Mouse (Mus musculus): ENCODE data around the gene Olfr1393.
A peak's percentile ranks its signal among the peaks of the same experiment; 100 is the strongest.
"Not testable (repeated sequence)": the region's sequence is repeated elsewhere in the genome, so short reads cannot be mapped to it uniquely, and the experiment has no call there.

The Olfr1393 gene

DNA sequence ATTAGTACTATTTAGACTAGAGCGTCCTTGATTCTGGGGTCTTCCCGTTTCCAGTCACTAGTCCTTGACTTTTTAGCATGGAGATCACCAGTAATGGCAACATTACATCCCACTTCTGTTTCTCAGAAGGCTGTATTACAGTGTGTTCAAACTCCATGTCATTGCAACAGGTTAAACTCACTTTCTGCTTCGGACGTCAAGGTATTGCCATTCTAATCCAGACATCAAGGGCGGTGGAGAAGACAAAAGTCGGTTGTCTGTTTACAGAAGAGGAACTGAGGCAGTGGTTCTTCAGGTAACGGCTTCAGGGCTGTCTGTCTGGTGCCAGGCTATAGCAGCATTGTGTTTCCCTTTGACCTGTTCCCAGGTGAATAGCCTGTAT is 26.7 kb upstream of the Olfr1393 start:
- DNase-seq (ENCODE audit: low read depth, low spot score): no peak

GRCm38 (mm10) chr11:49252048-49252447 is 26.1 kb upstream of the Olfr1393 start:
- DNase-seq (ENCODE audit: low read depth, low spot score): no peak

GRCm38 (mm10) chr11:49253035-49253434 is 25.1 kb upstream of the Olfr1393 start:
- DNase-seq (ENCODE audit: low read depth, low spot score): no peak

- DNase-seq (ENCODE audit: low read depth, low spot score): no peak
Observed at GRCm38 (mm10) chr11:49259296-49259695, 18.8 kb upstream of the Olfr1393 start.

- DNase-seq (ENCODE audit: low read depth, low spot score): no peak
Observed at GRCm38 (mm10) chr11:49259829-49260228, 18.3 kb upstream of the Olfr1393 start.

DNA sequence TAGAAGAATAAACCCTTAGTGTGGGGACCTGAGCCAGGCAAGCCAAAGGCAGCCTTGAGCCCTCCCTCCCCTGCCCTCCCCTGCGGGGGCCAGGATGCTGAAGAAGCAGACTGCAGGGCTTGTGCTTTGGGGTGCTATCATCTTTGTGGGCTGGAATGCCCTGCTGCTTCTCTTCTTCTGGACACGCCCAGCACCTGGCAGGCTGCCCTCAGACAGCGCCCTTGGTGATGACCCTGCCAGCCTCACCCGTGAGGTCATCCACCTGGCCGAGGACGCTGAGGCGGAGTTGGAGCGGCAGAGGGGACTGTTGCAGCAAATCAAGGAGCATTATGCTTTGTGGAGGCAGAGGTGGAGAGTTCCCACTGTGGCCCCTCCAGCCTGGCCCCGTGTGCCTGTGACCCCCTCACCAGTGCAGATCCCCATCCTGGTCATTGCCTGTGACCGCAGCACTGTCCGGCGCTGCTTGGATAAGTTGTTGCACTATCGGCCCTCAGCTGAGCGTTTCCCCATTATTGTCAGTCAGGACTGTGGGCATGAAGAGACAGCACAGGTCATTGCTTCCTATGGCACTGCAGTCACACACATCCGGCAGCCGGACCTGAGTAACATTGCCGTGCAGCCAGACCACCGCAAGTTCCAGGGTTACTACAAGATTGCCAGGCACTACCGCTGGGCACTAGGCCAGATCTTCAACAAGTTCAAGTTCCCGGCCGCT is 17.3 kb upstream of the Olfr1393 start:
- no peak for DNase-seq (ENCODE audit: low read depth, low spot score)

- no peak for DNase-seq (ENCODE audit: low read depth, low spot score)
Observed at GRCm38 (mm10) chr11:49261313-49261855, 16.7 kb upstream of the Olfr1393 start.

DNA sequence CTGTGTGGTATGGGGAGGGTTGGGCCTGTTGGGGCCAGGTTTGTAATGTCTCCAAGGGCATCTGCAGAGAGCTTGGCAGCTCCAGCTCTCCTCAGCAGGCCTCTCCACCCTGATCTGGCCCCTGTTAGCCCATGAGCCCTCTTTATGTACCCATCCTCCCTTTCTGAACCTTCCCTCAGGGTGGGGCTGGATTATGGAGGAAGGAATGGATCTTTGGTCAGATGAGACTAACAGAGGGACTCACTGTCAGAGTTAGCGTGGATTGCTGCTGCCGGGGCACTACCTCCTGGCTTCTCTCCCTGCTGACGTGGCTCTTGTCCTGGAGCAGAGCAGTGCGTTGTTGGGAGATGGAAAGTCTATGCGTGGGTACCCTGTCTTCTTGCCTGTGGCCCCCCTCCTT is 15.8 kb upstream of the Olfr1393 start:
- no peak for DNase-seq (ENCODE audit: low read depth, low spot score)

DNA sequence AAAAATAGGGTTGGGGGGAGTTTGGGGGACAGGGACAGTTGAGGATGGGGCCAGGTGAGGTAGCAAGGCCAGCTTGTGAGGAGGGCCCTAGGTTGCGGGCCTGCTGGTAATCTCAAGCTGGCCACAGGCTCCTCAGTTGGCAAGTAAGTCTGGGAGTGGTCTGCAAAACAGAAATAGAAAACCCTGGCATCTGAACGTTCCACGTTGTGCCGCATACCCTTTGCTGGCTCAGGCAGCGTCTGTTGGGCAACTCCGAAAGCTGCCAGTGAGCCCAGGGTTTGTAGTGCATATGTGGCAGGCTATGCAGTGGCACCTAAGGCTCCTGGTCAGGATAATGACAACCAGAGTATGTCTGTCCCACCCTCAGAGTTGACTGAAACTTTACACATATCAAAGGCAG is 15.0 kb upstream of the Olfr1393 start:
- no peak for DNase-seq (ENCODE audit: low read depth, low spot score)

- no peak for DNase-seq (ENCODE audit: low read depth, low spot score)
Observed at GRCm38 (mm10) chr11:49264081-49264480, 14.0 kb upstream of the Olfr1393 start.

GRCm38 (mm10) chr11:49264622-49265021 is 13.5 kb upstream of the Olfr1393 start:
- DNase-seq (ENCODE audit: low read depth, low spot score): no peak

- no peak for DNase-seq (ENCODE audit: low read depth, low spot score)
Observed at GRCm38 (mm10) chr11:49265101-49265500, 13.0 kb upstream of the Olfr1393 start.

GRCm38 (mm10) chr11:49266671-49267070 is 11.4 kb upstream of the Olfr1393 start:
- no peak for DNase-seq (ENCODE audit: low read depth, low spot score)

DNA sequence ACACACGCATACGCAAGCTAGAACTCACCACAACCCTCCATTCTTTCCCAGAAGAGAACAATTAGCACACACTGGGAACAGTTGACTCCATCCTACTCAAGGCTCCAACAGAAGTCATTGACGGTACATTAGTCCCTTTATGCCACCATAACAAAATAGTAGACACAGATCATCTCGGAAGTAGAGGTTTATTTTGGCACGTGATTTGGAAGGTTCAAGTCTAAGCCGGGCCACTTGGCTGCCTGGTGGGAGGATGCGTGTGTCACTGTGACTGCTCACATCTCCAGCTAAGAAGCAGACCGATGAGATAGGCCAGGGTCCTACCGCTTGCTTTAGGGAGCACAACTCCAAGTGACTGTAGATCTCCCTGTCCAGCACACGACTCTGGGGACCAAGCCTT is 10.8 kb upstream of the Olfr1393 start:
- no peak for DNase-seq (ENCODE audit: low read depth, low spot score)

DNA sequence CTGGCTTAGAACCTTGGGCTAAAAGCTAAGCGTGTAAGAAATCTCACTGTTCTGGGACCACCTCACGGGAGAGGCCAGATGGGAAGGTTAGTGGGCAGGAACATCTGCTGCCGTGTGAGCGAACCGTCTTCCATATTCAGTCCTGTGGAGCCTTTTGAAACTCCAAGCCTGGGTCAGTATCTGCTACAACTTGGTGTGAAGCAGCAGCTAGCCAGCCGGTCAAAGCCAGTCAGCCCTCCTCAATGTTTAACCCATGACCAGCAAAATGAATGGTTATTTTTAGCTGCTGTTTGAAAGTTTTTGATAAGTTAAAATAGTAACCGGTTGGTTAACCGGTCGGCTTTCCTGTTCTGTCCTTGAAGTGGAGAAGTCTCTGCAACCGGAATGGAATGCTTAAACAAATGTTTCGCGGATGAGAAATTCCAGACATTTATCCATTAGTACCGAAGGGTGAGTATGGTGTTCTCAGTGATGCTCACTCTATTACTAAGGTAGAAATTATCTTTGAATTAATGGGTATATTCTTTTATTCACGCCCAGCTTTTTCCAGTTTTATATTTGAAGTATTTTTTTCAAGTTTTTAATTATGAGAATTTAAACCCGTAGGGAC is 10.0 kb upstream of the Olfr1393 start:
- DNase-seq (ENCODE audit: low read depth, low spot score): no peak

DNA sequence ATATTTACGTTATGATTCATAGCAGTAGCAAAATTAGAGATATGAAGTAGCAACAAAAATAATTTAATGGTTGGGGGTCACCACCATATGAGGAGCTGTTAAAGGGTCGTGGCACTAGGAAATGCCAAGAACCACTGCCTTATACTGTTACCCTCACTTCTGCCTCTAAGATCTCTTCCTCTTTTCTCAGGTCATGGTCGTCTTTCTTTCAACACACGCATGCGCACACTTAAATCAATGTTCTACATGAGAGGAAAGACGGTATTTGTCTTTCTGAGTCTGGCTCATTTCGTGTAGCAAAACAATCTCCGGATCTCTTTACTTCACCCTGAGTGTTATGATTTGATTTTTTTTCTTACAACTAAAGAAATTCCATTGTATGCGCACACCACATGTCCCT is 8.3 kb upstream of the Olfr1393 start:
- no peak for DNase-seq (ENCODE audit: low read depth, low spot score)

DNA sequence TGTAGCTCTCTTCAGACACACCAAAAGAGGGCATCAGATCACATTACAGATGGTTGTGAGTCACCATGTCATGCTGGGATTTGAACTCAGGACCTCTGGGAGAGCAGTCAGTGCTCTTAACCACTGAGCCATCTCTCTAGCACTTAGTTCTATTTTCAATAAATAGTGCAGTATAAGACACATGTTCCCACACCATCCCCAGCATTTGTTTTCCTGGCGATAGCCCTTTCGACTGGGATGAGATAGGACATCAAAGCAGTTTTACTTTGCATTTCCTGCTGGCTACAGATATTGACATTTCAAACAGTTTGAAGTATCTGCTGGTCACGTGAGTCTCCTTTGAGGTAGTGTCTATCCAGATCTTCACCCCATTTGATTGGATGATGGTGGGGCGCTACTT is 7.7 kb upstream of the Olfr1393 start:
- DNase-seq (ENCODE audit: low read depth, low spot score): no peak

DNA sequence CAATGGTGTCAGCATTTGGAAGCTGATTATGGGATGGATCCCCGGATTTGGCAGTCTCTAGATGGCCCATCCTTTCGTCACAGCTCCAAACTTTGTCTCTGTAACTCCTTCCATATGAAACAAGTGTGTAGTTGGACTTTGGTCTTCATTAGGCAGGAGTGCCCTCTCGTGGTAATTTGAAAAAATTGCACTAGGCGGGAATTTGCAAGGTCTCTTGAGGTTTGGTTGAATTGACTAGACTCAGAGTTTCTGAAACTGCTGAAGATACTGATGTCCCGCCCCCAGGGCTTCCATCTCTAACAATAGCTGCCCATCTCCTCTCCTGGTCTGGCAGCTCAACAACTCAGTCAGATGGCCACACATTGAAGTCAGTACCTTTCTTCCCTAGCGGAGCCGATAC is 6.8 kb upstream of the Olfr1393 start:
- peak; percentile 60 for DNase-seq (ENCODE audit: low read depth, low spot score)

DNA sequence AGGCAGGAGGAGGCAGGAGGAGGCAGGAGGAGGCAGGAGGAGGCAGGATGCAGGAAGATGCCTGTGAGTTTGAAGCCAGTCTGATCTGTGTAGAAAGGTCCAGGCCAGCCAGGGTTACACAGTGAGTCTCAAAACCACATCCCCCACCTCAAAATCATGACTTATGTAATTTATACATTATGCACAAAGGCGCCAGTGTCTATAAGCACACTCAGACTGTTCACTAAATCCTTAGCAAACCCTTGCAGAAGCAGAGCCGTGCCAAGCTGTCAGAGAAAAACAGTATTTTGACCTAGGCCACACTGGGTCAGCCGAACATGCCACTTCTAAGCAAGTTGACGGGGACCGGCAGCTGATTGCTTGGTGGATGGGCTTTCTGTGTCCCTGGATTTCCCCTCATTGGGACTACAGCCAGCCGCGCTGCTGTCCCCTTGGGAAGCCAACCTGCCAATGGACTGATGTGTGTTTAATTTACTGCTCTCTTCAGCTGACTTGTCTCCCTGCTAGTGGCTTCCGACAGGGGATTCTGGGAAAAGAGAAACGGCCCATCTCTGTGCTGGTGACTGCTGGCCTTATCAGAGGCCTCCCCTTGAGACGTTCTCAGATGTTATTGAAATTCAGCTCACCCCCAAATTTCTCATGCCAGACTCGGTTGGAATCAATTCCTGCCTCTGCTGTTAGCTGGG is 4.1 kb upstream of the Olfr1393 start:
- no peak for DNase-seq (ENCODE audit: low read depth, low spot score)

GRCm38 (mm10) chr11:49284982-49285381 is 6.9 kb downstream of the Olfr1393 start, which contains the start of gene Olfr1392:
Olfr1392 (plus strand) TSS chr11:49285282.
- not testable (repeated sequence) for DNase-seq (ENCODE audit: low read depth, low spot score)

GRCm38 (mm10) chr11:49287251-49287650 is 9.1 kb downstream of the Olfr1393 start:
- no peak for DNase-seq (ENCODE audit: low read depth, low spot score)

DNA sequence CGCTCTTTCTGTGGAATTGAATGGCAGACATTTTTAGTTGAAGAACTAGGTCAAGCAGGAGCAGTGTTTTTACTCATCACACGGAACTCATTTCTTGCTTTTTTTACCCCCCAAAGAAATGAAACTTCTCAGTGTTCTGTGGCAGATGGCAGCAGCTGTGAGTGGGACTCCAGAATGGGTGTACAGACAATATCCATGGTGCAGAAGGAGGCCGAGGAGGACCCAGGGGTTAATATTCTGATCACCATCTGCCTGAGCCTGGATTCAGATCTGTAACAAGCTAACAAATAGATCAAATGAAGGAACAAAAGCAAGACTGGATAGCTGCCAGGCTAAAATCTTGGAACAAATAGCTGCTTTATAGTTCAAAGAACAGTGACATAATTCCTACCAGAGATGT is 14.7 kb downstream of the Olfr1393 start:
- DNase-seq (ENCODE audit: low read depth, low spot score): no peak

DNA sequence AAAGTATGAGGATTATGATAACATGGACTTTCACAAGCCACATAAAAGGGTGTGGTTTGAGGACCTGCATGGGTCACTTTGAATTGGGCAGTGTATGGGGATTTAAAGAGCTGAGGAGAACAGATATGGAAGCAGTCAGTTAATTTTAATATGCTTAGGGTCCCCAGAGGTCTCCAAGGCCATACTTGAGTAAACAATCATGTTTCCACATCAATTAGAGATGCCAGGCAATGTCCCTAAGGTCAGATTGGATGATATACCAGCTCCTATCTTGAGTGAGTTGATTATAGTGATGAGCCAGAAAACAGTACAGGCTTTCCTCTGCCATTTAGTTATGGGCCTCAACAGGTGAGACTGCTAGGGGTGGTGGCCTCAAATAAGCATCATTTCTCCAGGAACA is 26.3 kb downstream of the Olfr1393 start, which contains the start of gene Olfr10:
TSS of gene Olfr10 (plus strand) at position 301 of the 400 bp plus-strand sequence.
- DNase-seq (ENCODE audit: low read depth, low spot score): no peak
